Mouse (Mus musculus) heart, postnatal 0 days (tissue): ENCODE data around the gene Prkn.

Experiments
- CTCF ChIP-seq: IDR thresholded peaks from 2 replicates; pipeline ENCODE4 v1.5.1; 2016; ENCODE audit warnings: antibody characterized with exemption, control low read depth, low read depth
- EP300 ChIP-seq: IDR thresholded peaks from 2 replicates; pipeline ENCODE4 v1.6.1; 2016; ENCODE audit warnings: antibody characterized with exemption, low read depth

DNA sequence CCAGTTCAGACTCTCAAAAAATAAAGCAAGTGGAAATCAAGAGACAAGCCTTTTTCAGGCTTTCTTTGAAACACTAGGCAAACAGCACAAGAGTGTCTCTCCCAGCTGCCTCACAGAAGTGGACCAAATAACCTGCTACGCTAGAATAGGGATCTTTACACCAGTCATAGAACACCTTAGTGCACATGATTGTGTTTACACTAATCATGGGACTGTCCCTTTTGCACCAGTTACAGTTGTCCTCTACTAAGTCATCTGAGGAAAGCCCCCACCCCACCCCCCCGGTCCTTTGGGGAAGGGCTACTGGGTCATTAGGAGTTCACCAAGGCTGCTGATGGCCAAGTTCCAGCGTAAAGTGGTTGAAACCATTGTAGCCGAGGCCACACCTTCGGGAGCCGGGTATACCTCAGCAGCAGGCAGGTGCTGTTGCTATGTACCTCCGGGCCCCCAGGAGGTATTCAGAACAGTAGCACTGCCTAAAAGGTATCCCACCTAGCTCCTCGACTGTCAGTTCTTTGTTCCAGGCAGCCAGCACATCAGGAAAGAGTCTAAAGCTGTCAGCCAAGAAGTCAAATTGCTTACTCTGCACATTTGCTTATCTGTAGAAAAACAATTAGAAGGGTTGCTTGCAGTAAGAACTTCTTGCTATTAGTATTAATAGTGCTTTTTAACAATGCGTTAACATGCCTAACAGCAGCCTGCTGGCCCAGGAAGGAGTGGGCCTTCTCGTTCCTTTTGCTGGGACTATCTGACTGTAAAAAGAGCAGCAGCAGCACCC lies 1192.0 kb downstream of the Prkn start:
- TF ChIP-seq EP300, result no peak
- no peak for TF ChIP-seq CTCF
